Mouse (Mus musculus): ENCODE results near the gene Sesn3. TPM values are rescaled to one million over a fixed set of nuclear protein-coding genes. Genes with fewer than 3 reads are reported as not detected.
"Not testable (repeated sequence)": the region's sequence is repeated elsewhere in the genome, so short reads cannot be mapped to it uniquely, and the experiment has no call there.

The Sesn3 gene
- polyA plus RNA-seq, 1 experiment from 2014 or later = 12.9 TPM

GRCm38 (mm10) chr9:14342041-14342668 is 67.3 kb downstream of the Sesn3 start:
- peak; percentile 93 for TF ChIP-seq CTCF (IDR thresholded peaks at IDR 0.05; ENCODE audit: low read depth)
- ATAC-seq (replicated peaks; ENCODE audit: low FRiP score, low read depth) = peak; percentile 60

GRCm38 (mm10) chr9:14345866-14346265 is 71.0 kb downstream of the Sesn3 start:
- not testable (repeated sequence) for H3K4me2 ChIP-seq (ENCODE audit: low read length); H3K9me3 ChIP-seq (replicated peaks; ENCODE audit: low read length); ATAC-seq (replicated peaks; ENCODE audit: low FRiP score, low read depth); H3K36me3 ChIP-seq (ENCODE audit: insufficient read depth, low read length); H3K9ac ChIP-seq (ENCODE audit: low read depth, low read length); H3K4me3 ChIP-seq (replicated peaks; ENCODE audit: low read depth, low read length); H3K27me3 ChIP-seq (ENCODE audit: insufficient read depth, low read length); DNase-seq (ENCODE audit: low spot score); H3K27ac ChIP-seq; H3K4me1 ChIP-seq (replicated peaks; ENCODE audit: insufficient read depth, low read length)
- 89% methylated on average over 4 of the region's 4 CpGs for WGBS

More at GRCm38 (mm10) chr9:14342041-14342668, 67.3 kb downstream of the Sesn3 start:
- Histone ChIP-seq H3K9me3 (replicated peaks; ENCODE audit: low read length) (no peaks in the 10 kb centered on the region), H3K9ac (ENCODE audit: low read depth, low read length) (no peak overlapping the region), H3K27ac (no peak overlapping the region), H3K27me3 (ENCODE audit: insufficient read depth, low read length) (no peaks in the 10 kb centered on the region), H3K4me3 (replicated peaks; ENCODE audit: low read depth, low read length) (no peak overlapping the region), H3K36me3 (ENCODE audit: insufficient read depth, low read length) (no peaks in the 10 kb centered on the region), H3K4me1 (replicated peaks; ENCODE audit: insufficient read depth, low read length) (0 out of 2 replicates have a peak, but pooled peaks cover 3% of the 10 kb centered on the region), H3K4me2 (ENCODE audit: low read length) (no peak overlapping the region)
- WGBS = 54% methylated on average over 4 of the region's 4 CpGs
- DNase-seq (ENCODE audit: low spot score) = peak; percentile 83

GRCm38 (mm10) chr9:14348416-14348815 is 73.5 kb downstream of the Sesn3 start:
- H3K9ac ChIP-seq (ENCODE audit: low read depth, low read length) = no peak overlapping the region
- WGBS = 67% methylated on average over 4 of the region's 4 CpGs
- peak; percentile 68 for TF ChIP-seq CTCF (IDR thresholded peaks at IDR 0.05; ENCODE audit: low read depth)
- ATAC-seq (replicated peaks; ENCODE audit: low FRiP score, low read depth) = no peak
- H3K27ac ChIP-seq = no peak overlapping the region
- H3K4me2 ChIP-seq (ENCODE audit: low read length) = no peak overlapping the region
- no peaks in the 10 kb centered on the region for H3K36me3 ChIP-seq (ENCODE audit: insufficient read depth, low read length)
- DNase-seq (ENCODE audit: low spot score) = peak; percentile 39
- no peaks in the 10 kb centered on the region for H3K4me1 ChIP-seq (replicated peaks; ENCODE audit: insufficient read depth, low read length)
- no peaks in the 10 kb centered on the region for H3K27me3 ChIP-seq (ENCODE audit: insufficient read depth, low read length)
- no peaks in the 10 kb centered on the region for H3K9me3 ChIP-seq (replicated peaks; ENCODE audit: low read length)
- H3K4me3 ChIP-seq (replicated peaks; ENCODE audit: low read depth, low read length) = no peak overlapping the region

- DNase-seq (ENCODE audit: low spot score) = no peak
- Histone ChIP-seq H3K4me3 (replicated peaks; ENCODE audit: low read depth, low read length) (no peak overlapping the region), H3K9me3 (replicated peaks; ENCODE audit: low read length) (no peaks in the 10 kb centered on the region), H3K27me3 (ENCODE audit: insufficient read depth, low read length) (no peaks in the 10 kb centered on the region), H3K9ac (ENCODE audit: low read depth, low read length) (no peak overlapping the region), H3K4me1 (replicated peaks; ENCODE audit: insufficient read depth, low read length) (no peaks in the 10 kb centered on the region), H3K36me3 (ENCODE audit: insufficient read depth, low read length) (no peaks in the 10 kb centered on the region), H3K27ac (no peak overlapping the region), H3K4me2 (ENCODE audit: low read length) (no peak overlapping the region)
- TF ChIP-seq CTCF (IDR thresholded peaks at IDR 0.05; ENCODE audit: low read depth) = no peak
- WGBS = 86% methylated on average over 5 of the region's 5 CpGs
- ATAC-seq (replicated peaks; ENCODE audit: low FRiP score, low read depth) = no peak
Measured at GRCm38 (mm10) chr9:14349380-14349779, 74.5 kb downstream of the Sesn3 start.

GRCm38 (mm10) chr9:14350787-14351186 is 75.9 kb downstream of the Sesn3 start:
- TF ChIP-seq CTCF (IDR thresholded peaks at IDR 0.05; ENCODE audit: low read depth) = no peak
- ATAC-seq (replicated peaks; ENCODE audit: low FRiP score, low read depth) = no peak
- 77% methylated on average over 2 of the region's 2 CpGs for WGBS
- Histone ChIP-seq H3K4me1 (replicated peaks; ENCODE audit: insufficient read depth, low read length) (no peaks in the 10 kb centered on the region), H3K36me3 (ENCODE audit: insufficient read depth, low read length) (no peaks in the 10 kb centered on the region), H3K9ac (ENCODE audit: low read depth, low read length) (no peak overlapping the region), H3K4me3 (replicated peaks; ENCODE audit: low read depth, low read length) (no peak overlapping the region), H3K9me3 (replicated peaks; ENCODE audit: low read length) (no peaks in the 10 kb centered on the region), H3K27me3 (ENCODE audit: insufficient read depth, low read length) (no peaks in the 10 kb centered on the region), H3K4me2 (ENCODE audit: low read length) (no peak overlapping the region), H3K27ac (no peak overlapping the region)
- DNase-seq (ENCODE audit: low spot score) = no peak

GRCm38 (mm10) chr9:14352337-14352736 is 77.5 kb downstream of the Sesn3 start:
- Histone ChIP-seq H3K4me3 (replicated peaks; ENCODE audit: low read depth, low read length) (no peak overlapping the region), H3K4me2 (ENCODE audit: low read length) (no peak overlapping the region), H3K27me3 (ENCODE audit: insufficient read depth, low read length) (no peaks in the 10 kb centered on the region), H3K9ac (ENCODE audit: low read depth, low read length) (no peak overlapping the region), H3K36me3 (ENCODE audit: insufficient read depth, low read length) (no peaks in the 10 kb centered on the region), H3K9me3 (replicated peaks; ENCODE audit: low read length) (no peaks in the 10 kb centered on the region), H3K4me1 (replicated peaks; ENCODE audit: insufficient read depth, low read length) (no peaks in the 10 kb centered on the region), H3K27ac (no peak overlapping the region)
- 82% methylated on average over 1 of the region's 1 CpGs for WGBS
- no peak for TF ChIP-seq CTCF (IDR thresholded peaks at IDR 0.05; ENCODE audit: low read depth)
- DNase-seq (ENCODE audit: low spot score) (no peak), ATAC-seq (replicated peaks; ENCODE audit: low FRiP score, low read depth) (no peak)

- TF ChIP-seq CTCF (IDR thresholded peaks at IDR 0.05; ENCODE audit: low read depth) = no peak
- no peaks in the 10 kb centered on the region for H3K36me3 ChIP-seq (ENCODE audit: insufficient read depth, low read length)
- WGBS = 71% methylated on average over 6 of the region's 6 CpGs
- H3K4me3 ChIP-seq (replicated peaks; ENCODE audit: low read depth, low read length) = no peak overlapping the region
- H3K4me1 ChIP-seq (replicated peaks; ENCODE audit: insufficient read depth, low read length) = no peaks in the 10 kb centered on the region
- ATAC-seq (replicated peaks; ENCODE audit: low FRiP score, low read depth) (no peak), DNase-seq (ENCODE audit: low spot score) (no peak)
- no peaks in the 10 kb centered on the region for H3K27me3 ChIP-seq (ENCODE audit: insufficient read depth, low read length)
- no peak overlapping the region for H3K4me2 ChIP-seq (ENCODE audit: low read length)
- no peaks in the 10 kb centered on the region for H3K9me3 ChIP-seq (replicated peaks; ENCODE audit: low read length)
- no peak overlapping the region for H3K9ac ChIP-seq (ENCODE audit: low read depth, low read length)
- no peak overlapping the region for H3K27ac ChIP-seq
Measured at GRCm38 (mm10) chr9:14354852-14355251, 80.0 kb downstream of the Sesn3 start.
